Mouse (Mus musculus) ovary, adult 18-20 months (tissue): ENCODE measurements around the gene Nusap1.
A peak's percentile ranks its signal among the peaks of the same experiment; 100 is the strongest.
"Not testable (repeated sequence)": the region's sequence is repeated elsewhere in the genome, so short reads cannot be mapped to it uniquely, and the experiment has no call there.

Experiments
- DNase-seq: peaks from one replicate; pipeline ENCODE4 v3.0.0; 2022; ENCODE audit warnings: low spot score, mixed read lengths

Gene Nusap1

DNA sequence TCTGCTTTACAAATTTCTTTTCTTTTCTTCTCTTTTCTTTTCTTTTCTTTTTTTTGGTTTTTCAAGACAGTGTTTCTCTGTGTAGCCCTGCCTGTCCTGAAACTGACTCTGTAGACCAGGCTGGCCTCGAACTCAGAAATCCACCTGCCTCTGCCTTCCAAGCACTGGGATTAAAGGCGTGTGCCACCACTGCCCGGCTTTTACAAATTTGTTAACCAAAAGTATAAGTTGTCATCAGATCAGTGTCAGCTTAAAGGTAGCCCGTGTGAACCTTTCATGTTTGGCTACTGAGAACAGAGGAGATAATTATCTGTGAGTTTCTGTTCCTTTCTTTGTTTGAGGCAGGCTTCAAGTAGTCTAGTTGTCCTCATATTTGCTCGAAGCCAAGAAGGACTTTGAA, 26.2 kb downstream of the Nusap1 start:
- no peak for DNase-seq

DNA sequence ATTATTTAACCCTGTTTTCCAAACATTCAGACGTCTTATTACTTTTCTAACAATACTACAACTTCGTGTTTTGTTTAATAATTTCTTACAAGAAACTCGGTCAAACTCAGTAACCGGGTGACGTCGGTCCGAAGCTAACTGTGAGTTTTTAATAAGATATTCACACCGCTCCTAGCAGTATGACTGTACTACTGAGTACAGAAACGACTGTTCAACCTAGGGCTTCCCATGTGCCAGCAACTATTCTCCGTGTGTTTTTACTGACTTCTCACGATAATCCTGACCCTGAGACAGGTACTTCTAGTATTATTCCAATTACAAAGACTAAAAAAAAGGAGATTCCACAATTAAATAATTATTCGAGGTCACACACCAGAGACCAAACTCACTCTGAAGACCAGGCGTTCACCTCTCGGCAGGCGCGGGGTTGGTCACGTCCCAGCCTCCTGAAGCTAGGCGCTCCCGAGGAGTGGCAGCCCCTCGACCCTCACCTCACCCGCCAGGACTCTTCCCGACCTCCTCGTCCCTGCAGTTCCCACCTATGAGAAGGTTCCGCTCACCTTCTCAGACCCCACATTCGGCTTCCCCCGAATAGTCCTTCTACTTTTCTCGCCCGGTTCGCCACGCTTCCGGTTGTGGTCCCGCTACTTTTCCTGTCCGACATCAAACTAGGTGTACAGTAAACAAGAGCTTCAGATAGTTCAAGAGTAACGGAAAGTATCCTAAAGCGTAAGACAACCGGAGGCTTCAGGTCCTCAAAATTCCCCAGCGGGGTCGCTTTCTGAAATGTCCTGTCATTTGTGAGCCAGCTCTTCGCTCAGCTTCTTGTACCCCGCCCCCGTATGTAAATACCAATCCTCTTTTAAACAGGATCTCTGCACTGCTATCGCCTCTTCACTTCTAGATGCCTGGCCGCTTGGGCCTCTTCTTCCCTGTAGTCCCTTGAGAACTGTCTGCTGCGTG, 44.4 kb downstream of the Nusap1 start, which contains the start of gene Ndufaf1:
Gene Ndufaf1, minus strand, starts transcription at position 608 of the 963 bp plus-strand sequence.
- DNase-seq, result peak; percentile 54

DNA sequence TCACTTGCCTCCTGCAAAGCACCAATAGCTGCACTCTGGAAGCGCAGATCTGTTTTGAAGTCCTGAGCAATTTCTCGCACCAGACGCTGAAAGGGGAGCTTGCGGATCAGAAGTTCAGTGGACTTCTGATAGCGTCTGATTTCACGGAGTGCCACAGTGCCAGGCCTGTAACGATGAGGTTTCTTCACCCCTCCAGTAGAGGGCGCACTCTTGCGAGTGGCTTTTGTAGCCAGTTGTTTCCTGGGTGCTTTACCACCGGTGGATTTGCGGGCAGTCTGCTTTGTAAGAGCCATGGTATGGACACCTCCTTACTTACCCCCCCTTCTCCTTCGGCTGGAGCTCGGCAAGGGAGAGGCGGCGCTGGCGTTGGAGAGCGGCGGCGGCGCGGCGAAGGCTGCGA, 47.6 kb downstream of the Nusap1 start:
- not testable (repeated sequence) for DNase-seq

DNA sequence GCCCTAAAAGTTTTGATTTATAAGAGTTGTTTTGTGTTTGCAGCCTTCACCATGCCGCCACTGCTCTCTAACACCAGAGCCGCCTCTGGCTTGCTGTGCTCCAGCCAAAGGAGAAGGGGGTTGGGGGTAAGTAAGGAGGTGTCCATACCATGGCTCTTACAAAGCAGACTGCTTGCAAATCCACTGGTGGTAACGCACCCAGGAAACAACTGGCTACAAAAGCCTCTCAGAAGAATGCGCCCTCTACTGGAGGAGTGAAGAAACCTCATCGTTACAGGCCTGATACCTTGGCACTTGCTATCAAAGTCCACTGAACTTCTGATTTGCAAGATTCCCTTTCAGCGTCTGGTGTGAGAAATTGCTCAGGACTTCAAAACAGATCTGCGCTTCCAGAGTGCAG, 50.9 kb downstream of the Nusap1 start:
- no peak for DNase-seq

DNA sequence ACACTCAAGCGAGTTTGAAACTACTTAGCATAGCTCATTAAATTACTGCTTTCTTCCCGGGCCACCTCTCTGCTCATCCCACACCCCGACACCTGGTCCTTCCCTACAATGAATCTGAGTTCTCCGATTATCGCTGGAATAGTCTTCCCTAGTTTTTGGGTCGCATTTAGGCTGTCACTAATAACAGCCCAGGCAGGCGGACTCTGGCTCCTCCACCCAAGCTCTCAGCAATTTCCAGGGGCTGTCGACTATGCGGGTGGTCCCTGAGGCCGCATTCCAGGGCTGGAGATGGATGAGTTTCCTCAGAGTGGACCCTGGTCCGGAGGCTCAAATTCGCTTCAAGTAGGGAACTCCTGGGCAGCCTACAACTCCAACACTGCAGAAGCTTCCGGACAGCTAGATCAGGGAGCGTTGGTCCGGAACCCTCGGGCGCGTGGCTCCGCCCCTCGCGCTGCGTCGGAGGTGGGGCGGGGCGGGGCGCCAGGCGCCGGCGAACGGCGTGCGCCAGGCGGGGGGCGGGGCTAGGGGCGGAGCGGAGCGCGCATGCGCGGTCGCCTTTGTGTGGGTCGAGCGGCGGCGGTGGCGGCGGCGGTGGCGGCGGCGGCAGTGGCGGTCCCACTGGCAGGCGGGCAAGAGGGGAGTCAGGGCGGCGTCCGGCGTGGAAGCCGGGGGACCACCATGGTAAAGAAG, 56.6 kb downstream of the Nusap1 start, which contains the start of gene Rtf1:
Gene Rtf1, plus strand, starts transcription at position 544 of the 690 bp plus-strand sequence.
- peak; percentile 89 for DNase-seq

DNA sequence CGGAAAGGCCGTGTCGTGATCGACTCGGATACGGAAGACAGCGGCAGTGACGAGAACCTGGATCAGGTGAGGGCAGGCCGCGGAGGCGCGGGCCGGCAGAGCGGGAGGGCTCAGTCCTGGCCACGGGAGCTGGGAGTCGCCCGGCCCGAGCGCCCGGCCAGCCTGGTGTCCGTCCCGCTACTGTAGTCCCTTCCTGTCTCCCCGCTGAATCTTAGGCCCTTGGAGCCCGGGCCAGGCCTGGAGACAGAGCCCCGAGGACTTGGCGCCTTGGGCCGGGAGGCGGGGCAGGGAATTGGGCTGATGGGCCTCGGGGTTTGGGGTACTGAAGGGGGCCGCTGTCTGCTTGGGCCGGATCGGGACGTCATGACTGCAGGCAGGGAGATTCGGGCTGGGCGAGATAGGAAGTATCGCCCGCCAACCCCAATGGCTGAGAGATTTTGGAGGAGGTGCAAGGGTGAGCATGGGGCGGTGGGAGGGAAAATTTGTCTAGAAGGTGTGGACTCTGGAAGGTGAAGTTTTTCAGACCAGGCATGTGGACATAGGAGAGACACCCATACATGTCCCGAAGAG, 57.2 kb downstream of the Nusap1 start:
- DNase-seq, result no peak

DNA sequence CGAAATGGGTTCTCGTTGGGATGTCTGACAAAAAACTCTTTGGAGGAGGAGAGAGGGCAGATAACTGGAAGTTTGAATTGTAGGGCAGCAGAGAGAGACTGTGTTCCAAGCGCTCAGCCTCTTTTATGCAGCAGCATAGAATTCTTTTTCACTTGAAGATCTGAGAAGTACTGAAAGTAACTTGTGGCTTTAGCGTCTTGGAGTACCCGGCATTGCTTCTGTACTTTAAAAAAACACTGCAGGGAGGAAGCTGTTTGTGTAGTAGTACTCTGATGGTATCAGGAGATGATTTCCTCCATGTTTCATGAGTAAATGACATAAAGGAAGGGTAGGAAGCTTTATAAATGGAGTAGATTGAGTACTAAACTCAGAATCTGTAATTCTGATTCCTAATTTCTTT, 57.7 kb downstream of the Nusap1 start:
- DNase-seq, result no peak

DNA sequence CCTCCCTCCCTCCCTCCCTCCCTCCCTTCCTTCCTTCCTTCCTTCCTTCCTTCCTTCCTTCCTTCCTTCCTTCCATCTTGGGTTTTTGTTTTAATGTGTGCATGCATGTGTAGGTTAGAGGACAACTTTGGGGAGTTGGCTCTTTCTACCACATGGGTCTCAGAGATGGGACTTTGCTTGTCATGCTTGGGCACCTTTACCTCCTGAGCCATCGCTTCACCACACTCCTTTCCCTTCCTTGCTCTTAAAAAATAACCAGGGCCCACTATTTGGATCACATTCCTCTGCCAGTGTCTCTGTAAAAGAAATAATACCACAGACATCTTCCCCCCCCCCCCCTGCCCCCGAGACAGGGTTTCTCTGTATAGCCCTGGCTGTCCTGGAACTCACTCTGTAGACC, 65.6 kb downstream of the Nusap1 start:
- DNase-seq, result no peak

DNA sequence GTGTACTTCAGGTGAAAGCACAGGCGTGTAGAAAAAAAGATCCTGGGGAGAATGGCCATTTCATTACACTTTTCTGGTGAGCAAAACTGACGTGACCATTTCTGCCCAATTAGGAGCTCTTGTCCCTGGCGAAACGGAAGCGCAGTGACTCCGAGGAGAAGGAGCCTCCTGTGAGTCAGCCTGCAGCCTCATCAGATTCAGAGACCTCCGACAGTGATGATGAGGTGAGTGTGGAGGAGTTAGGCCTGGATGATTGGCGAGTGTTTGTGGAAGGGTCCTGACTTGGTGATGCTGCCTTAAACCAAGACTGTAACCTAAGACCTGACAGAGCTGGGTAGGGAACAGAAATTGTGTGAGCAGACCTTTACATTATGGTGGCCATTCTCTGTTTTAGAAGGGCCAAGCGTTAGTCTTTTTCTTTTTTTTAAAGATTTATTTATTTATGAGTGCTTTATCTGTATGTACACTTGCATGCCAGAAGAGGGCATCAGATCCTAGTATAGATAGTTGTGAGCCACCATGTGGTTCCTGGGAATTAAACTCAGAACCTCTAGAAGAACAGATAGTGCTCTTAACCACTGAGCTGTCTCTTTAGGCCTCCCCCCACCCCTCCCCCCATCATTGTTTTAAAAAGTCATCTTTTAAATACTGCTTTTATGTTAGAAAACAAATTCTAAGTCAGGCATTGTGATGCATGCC, 74.1 kb downstream of the Nusap1 start:
- DNase-seq, result no peak

DNA sequence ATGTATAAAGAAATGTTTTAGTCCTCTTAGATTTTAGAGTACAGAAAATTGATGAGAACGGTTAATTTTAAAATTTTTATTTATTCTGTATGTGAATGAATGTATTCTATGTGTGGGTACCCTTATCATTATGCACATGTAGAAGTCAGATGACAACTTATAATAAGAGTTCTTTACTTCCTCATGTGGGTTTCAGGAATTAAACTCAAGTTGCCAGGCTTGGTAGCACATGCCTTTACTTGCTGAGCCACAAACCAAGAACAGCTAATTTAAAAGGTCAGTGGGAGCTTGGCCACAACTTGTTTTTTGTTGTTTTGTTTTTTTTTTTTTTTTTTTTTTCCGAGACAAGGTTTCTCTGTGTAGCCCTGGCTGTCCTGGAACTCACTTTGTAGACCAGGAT, 76.7 kb downstream of the Nusap1 start:
- DNase-seq, result no peak

DNA sequence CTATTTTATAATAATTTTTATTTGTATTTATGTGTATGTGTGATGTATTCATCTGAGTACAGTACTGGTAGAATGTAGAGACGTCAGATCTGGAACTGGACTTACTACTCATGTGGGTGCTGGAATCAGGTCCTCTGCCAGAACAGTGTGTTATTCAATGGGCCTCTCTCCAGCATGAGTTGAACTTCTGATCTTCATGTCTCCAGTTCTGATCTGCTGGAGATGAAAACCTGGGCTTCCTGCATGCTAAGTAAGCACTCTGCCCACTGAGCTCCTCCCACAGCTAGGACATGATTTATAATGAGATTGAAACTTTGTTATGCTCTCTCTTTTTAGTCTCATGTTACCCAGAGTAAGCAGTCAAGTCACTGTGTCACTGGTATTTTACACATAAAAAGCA, 78.0 kb downstream of the Nusap1 start:
- DNase-seq, result no peak

DNA sequence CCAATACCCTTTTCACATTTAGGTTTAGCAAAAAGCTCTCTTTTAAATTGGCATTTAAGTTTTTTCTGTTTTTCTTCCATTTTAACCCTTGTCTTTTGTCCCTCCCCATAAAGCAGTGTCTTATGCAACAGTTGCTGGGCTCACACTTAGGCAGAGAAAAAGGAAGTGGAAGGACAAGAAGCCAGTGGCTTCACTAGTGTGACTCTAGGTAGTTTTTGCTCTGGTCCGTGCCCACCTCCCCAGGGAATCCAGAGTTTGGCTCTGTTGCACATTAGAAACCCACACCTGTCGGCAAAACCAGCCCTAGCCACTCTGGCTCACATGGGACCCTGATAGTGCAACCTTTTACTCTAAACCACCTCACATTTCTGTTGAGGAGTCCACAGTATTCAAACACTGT, 80.4 kb downstream of the Nusap1 start:
- no peak for DNase-seq

DNA sequence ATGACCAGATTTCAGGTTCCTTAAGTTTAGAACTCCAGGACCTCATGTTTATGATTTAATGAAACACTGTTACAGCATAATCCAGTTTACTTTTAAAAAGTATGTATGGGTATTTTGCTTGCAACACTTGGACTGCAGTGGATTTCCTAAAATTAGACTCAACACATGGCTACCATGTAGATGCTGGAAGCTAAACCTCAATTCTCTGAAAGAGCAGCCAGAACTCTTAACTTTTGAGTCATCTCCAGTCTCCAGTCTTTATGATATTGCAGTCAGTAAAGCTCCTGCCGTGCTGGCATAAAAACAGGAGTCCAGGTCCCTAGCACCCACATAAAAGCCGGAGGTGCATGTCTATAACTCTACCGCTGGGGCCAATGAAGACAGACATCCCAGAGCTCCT, 81.9 kb downstream of the Nusap1 start:
- no peak for DNase-seq
